Mouse (Mus musculus) cerebellum, adult 9-11 months (tissue): ENCODE measurements around the gene Gm13271.
"Not testable (repeated sequence)": the region's sequence is repeated elsewhere in the genome, so short reads cannot be mapped to it uniquely, and the experiment has no call there.

Experiments
- DNase-seq: peaks from one replicate; pipeline ENCODE4 v3.0.0; 2022

The Gm13271 gene

DNA sequence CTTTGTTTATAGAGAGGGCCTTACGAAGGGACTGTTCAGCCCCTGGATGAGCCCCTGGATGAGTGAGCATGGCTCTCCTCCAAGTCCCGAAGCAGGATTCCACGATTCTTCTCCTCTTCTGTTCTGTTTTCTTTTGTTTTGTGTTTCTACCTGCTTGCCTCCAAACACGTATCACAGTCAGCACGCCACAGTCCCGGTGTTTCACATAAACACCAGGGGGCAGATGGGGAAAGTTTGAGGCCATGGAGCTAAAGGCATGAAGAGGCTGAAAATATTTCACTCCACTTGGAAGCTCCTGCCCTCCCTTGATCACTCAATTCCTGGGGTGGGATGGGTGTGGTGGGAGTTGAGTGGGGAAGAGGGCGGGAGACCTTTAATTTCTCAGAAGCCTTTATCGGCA lies 7.1 kb downstream of the Gm13271 start:
- DNase-seq, result peak; percentile 89

GRCm38 (mm10) chr4:88762341-88762740 lies 7.7 kb downstream of the Gm13271 start:
- DNase-seq, result peak; percentile 58

DNA sequence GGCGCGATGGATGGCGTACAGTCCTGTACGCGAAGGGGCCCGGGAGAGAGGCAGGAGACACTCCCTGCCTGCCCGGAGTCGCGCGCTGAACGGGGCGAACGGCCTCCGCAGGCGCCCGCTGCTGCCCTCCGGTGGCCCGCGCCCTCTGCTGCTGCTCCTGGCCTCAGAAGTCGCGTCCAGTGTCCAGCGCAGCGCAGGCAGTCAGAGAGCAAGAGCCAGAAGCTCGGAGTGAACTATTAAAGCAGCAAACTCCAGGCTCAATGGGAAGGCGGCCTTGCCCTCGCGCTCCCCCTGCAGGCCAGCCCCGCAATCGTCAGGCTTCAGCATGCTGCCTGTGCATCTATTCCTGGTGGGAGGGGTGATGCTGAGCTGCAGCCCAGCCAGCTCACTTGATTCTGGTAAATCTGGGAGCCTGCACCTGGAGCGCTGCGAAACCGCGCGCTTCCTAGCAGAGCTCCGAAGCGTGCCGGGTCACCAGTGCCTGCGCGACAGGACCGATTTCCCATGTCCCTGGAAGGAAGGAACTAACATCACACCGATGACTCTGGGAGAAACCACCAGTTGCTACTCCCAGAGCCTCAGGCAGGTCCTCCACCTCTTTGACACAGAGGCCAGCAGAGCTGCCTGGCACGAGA lies 8.8 kb downstream of the Gm13271 start:
- DNase-seq, result peak; percentile 68

- DNase-seq, result not testable (repeated sequence)
These were observed 18.9 kb downstream of the Gm13271 start, which contains the start of gene Gm13290 for GRCm38 (mm10) chr4:88773534-88773933. Gene Gm13290, plus strand, starts transcription at chr4:88773834.

DNA sequence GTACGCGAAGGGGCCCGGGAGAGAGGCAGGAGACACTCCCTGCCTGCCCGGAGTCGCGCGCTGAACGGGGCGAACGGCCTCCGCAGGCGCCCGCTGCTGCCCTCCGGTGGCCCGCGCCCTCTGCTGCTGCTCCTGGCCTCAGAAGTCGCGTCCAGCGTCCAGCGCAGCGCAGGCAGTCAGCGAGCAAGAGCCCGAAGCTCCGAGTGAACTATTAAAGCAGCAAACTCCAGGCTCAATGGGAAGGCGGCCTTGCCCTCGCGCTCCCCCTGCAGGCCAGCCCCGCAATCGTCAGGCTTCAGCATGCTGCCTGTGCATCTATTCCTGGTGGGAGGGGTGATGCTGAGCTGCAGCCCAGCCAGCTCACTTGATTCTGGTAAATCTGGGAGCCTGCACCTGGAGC lies 22.0 kb downstream of the Gm13271 start, which contains the start of gene Gm13289:
Gm13289 (plus strand) TSS at position 301 of the 400 bp plus-strand sequence.
- not testable (repeated sequence) for DNase-seq

- not testable (repeated sequence) for DNase-seq
These were observed 24.9 kb downstream of the Gm13271 start, which contains the start of gene Gm13272 for GRCm38 (mm10) chr4:88779550-88779949. Gene Gm13272, plus strand, starts transcription at chr4:88779850.

GRCm38 (mm10) chr4:88780320-88780719 lies 25.7 kb downstream of the Gm13271 start:
- peak; percentile 44 for DNase-seq

DNA sequence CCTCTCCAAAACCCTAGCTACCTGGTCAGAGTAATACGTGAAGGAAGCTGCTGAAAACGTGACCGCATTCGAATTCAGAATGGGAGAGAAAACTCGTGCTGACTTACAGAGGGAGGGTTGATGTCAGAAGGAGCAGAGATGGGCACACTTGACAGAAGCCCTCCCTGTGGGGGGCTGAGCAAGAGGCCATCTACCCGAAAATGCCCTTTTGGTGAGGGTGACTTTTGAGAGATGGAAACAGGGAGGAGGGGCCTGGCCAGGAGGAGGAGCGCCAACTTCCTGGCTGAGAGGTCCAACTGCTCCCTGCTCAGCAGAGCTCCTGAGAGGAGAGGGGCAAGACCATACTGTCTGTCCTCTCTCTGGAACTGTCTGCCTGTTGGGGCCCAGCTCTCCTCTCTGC lies 27.2 kb downstream of the Gm13271 start, which contains the start of gene Ifnz:
Ifnz (plus strand) TSS at position 301 of the 400 bp plus-strand sequence.
- DNase-seq, result not testable (repeated sequence)

- DNase-seq, result not testable (repeated sequence)
These were observed 27.7 kb downstream of the Gm13271 start for GRCm38 (mm10) chr4:88782335-88782734.

- DNase-seq, result not testable (repeated sequence)
These were observed 30.7 kb downstream of the Gm13271 start, which contains the start of gene Gm13276 for GRCm38 (mm10) chr4:88785409-88785808. Gene Gm13276, plus strand, starts transcription at chr4:88785709.

DNA sequence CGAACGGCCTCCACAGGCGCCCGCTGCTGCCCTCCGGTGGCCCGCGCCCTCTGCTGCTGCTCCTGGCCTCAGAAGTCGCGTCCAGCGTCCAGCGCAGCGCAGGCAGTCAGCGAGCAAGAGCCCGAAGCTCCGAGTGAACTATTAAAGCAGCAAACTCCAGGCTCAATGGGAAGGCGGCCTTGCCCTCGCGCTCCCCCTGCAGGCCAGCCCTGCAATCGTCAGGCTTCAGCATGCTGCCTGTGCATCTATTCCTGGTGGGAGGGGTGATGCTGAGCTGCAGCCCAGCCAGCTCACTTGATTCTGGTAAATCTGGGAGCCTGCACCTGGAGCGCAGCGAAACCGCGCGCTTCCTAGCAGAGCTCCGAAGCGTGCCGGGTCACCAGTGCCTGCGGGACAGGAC lies 33.7 kb downstream of the Gm13271 start, which contains the start of gene Gm13277:
Gm13277 (plus strand) TSS at position 231 of the 400 bp plus-strand sequence.
- peak; percentile 75 for DNase-seq

GRCm38 (mm10) chr4:88791250-88791649 lies 36.6 kb downstream of the Gm13271 start, which contains the start of gene Gm13278:
Gene Gm13278, plus strand, starts transcription at chr4:88791550.
- not testable (repeated sequence) for DNase-seq

DNA sequence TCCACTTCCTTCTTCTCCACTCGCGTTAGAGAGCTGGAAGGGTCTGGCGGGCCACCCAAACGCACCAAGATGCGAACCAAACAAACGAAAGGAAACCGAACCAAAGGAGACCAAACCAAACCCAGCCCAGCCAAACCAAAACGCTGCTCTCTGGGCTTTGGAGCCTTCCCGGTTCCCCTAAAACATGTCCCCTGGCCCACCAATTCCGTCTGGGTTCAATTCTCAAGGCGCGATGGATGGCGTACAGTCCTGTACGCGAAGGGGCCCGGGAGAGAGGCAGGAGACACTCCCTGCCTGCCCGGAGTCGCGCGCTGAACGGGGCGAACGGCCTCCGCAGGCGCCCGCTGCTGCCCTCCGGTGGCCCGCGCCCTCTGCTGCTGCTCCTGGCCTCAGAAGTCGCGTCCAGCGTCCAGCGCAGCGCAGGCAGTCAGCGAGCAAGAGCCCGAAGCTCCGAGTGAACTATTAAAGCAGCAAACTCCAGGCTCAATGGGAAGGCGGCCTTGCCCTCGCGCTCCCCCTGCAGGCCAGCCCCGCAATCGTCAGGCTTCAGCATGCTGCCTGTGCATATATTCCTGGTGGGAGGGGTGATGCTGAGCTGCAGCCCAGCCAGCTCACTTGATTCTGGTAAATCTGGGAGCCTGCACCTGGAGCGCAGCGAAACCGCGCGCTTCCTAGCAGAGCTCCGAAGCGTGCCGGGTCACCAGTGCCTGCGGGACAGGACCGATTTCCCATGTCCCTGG lies 39.4 kb downstream of the Gm13271 start, which contains the start of gene Gm13275:
Gm13275 (plus strand) TSS at position 552 of the 740 bp plus-strand sequence.
- peak; percentile 82 for DNase-seq

DNA sequence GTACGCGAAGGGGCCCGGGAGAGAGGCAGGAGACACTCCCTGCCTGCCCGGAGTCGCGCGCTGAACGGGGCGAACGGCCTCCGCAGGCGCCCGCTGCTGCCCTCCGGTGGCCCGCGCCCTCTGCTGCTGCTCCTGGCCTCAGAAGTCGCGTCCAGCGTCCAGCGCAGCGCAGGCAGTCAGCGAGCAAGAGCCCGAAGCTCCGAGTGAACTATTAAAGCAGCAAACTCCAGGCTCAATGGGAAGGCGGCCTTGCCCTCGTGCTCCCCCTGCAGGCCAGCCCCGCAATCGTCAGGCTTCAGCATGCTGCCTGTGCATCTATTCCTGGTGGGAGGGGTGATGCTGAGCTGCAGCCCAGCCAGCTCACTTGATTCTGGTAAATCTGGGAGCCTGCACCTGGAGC lies 42.4 kb downstream of the Gm13271 start, which contains the start of gene Gm13279:
Gm13279 (plus strand) TSS at position 301 of the 400 bp plus-strand sequence.
- DNase-seq, result not testable (repeated sequence)

DNA sequence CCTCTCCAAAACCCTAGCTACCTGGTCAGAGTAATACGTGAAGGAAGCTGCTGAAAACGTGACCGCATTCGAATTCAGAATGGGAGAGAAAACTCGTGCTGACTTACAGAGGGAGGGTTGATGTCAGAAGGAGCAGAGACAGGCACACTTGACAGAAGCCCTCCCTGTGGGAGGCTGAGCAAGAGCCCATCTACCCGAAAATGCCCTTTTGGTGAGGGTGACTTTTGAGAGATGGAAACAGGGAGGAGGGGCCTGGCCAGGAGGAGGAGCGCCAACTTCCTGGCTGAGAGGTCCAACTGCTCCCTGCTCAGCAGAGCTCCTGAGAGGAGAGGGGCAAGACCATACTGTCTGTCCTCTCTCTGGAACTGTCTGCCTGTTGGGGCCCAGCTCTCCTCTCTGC lies 44.7 kb downstream of the Gm13271 start, which contains the start of gene Gm13285:
Gm13285 (plus strand) TSS at position 301 of the 400 bp plus-strand sequence.
- not testable (repeated sequence) for DNase-seq

- DNase-seq, result not testable (repeated sequence)
These were observed 48.3 kb downstream of the Gm13271 start, which contains the start of gene Gm13287 for GRCm38 (mm10) chr4:88802954-88803353. Gene Gm13287, plus strand, starts transcription at chr4:88803254.
